Mouse (Mus musculus) liver, embryonic 11.5 days (tissue): ENCODE results near the gene Fbxw4. TPM values are rescaled to one million over a fixed set of nuclear protein-coding genes. Genes with fewer than 3 reads are reported as not detected.

Source experiments
- ATAC-seq: fragments of 200-750 bp; cut with Nextera tagmentation; replicated peaks from 2 replicates; pipeline ENCODE4 v1.8.0; 2017; ENCODE audit warnings: moderate number of reproducible peaks, mild to moderate bottlenecking, moderate TSS enrichment, moderate library complexity; ENCODE audit not compliant: low FRiP score
- DNase-seq: peaks from one replicate; pipeline ENCODE4 v3.0.0-alpha.2; 2017; ENCODE audit warnings: low spot score
- H3K27ac ChIP-seq: fragments of 300-500 bp; sonication (generic); 2 replicates; pipeline ENCODE4 v1.5.1; 2014; ENCODE audit warnings: mild to moderate bottlenecking, low read depth, low read length, control low read depth
- H3K27me3 ChIP-seq: fragments of 300-500 bp; sonication (generic); replicated peaks from 2 replicates; pipeline ENCODE4 v1.6.1; 2014; ENCODE audit warnings: low read length, mixed read lengths; ENCODE audit not compliant: control insufficient read depth, insufficient read depth
- H3K36me3 ChIP-seq: fragments of 300-500 bp; sonication (generic); 2 replicates; pipeline ENCODE4 v1.6.1; 2014; ENCODE audit warnings: mild to moderate bottlenecking, low read length, moderate library complexity, mixed read lengths; ENCODE audit not compliant: control insufficient read depth, insufficient read depth
- H3K4me1 ChIP-seq: fragments of 300-500 bp; sonication (generic); replicated peaks from 2 replicates; pipeline ENCODE4 v1.6.1; 2014; ENCODE audit warnings: low read length, mixed read lengths; ENCODE audit not compliant: control insufficient read depth, insufficient read depth
- H3K4me2 ChIP-seq: fragments of 300-500 bp; sonication (generic); 2 replicates; pipeline ENCODE4 v1.6.1; 2014; ENCODE audit warnings: mild to moderate bottlenecking, control low read depth, moderate library complexity
- H3K4me3 ChIP-seq: fragments of 300-500 bp; sonication (generic); 2 replicates; pipeline ENCODE4 v1.5.1; 2014; ENCODE audit warnings: low read depth, low read length, control low read depth
- H3K9ac ChIP-seq: fragments of 300-500 bp; sonication (generic); 2 replicates; pipeline ENCODE4 v1.6.1; 2014; ENCODE audit warnings: low read depth, low read length, control low read depth
- H3K9me3 ChIP-seq: fragments of 300-500 bp; sonication (generic); 2 replicates; pipeline ENCODE4 v1.6.1; 2016; ENCODE audit warnings: low read length, inconsistent platforms, mixed read lengths; ENCODE audit not compliant: control insufficient read depth
- WGBS: fragments of 180-500 bp; shearing (Covaris S2); extraction: QIAGEN DNeasy Blood & Tissue Kit; methylation state at CpG from one replicate; pipeline ENCODE4 v1.1.7; 2014; 5-methylcytosine and 5-hydroxymethylcytosine counted together
- polyA plus RNA-seq: library from polyadenylated mRNA; unstranded; fragments of >200 nt; fragmentation: Nextera tagmentation; extraction: Ambion mirVana; gene quantifications from 2 replicates; pipeline ENCODE4 v1.2.1, GENCODE M21; 2014

Gene Fbxw4
- polyA plus RNA-seq, 1 experiment from 2014 or later = 5.0 TPM

DNA sequence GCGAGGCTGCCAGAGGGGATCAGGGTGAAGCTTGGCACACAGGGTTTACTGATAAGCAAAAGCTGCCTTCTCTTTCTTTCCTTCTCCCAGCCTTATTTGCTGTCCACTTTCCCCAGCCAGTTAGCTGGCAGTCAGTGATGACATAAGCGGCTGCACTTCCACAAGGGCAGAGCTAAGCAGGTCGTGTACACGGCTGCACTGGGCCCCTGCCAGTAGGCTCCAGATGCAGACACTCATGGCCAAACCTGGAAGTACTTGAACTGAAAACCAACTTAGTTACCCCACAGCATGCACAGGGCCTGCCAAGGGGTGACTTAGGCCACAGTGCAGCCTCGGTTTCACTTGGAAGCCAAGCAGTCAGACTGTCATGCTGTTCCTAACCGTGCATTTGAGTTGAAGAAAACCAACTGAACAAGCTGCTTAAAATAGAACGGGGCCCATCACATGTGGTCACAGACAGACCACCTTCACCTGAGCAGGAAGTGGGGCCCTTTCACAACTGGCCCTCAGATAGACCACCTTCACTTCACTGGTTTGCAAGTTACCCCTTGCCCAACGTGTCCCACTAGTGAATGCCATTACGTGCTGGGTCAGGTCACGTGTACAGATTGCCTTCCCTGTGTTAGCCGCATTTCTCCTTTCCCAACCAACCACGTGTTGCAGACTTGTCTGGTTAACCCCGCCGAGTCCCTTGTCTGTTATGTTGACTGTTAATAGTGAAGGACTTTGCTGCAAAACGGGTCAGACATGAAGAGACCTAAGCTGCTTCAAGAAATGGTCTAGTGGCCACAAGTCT lies 129.7 kb downstream of the Fbxw4 start:
- H3K4me3 ChIP-seq = no peak overlapping the region
- H3K36me3 ChIP-seq = peaks cover 5% of the 10 kb centered on the region
- H3K9me3 ChIP-seq = no peaks in the 10 kb centered on the region
- WGBS = 72% methylated on average over 15 of the region's 15 CpGs
- no peak overlapping the region for H3K9ac ChIP-seq
- ATAC-seq = no peak
- H3K27ac ChIP-seq = 0 out of 2 replicates have a peak overlapping the region, but pooled peaks have one; percentile 16
- no peaks in the 10 kb centered on the region for H3K27me3 ChIP-seq
- no peak overlapping the region; the same call in 1 of the 2 replicates for H3K4me2 ChIP-seq
- H3K4me1 ChIP-seq = peaks cover 24% of the 10 kb centered on the region
- DNase-seq = no peak

GRCm38 (mm10) chr19:45529294-45529693 lies 130.8 kb downstream of the Fbxw4 start:
- H3K4me1 ChIP-seq = peaks cover 21% of the 10 kb centered on the region
- no peak overlapping the region for H3K27ac ChIP-seq
- no peaks in the 10 kb centered on the region for H3K9me3 ChIP-seq
- ATAC-seq (no peak), DNase-seq (no peak)
- H3K4me3 ChIP-seq = no peak overlapping the region
- H3K4me2 ChIP-seq = no peak overlapping the region
- H3K9ac ChIP-seq = no peak overlapping the region
- H3K27me3 ChIP-seq = no peaks in the 10 kb centered on the region
- WGBS = 83% methylated on average over 5 of the region's 5 CpGs
- H3K36me3 ChIP-seq = peaks cover 8% of the 10 kb centered on the region

Other genes with a start within 250 kb of the Fbxw4 start
- 15.2 TPM in 2 replicates for gene Poll, start 99.8 kb downstream of the Fbxw4 start, polyA plus RNA-seq
- gene Gm17018, start 99.7 kb downstream of the Fbxw4 start, polyA plus RNA-seq = 34.7 and 36.8 TPM in 2 replicates
- 0.32 and 0.82 TPM in 2 replicates for gene Fgf8, start 82.6 kb upstream of the Fbxw4 start, polyA plus RNA-seq
- 32.7 and 34.5 TPM in 2 replicates for gene Npm3, start 89.3 kb upstream of the Fbxw4 start, polyA plus RNA-seq
- 38.9 and 39.7 TPM in 2 replicates for gene Mgea5, start 123.5 kb upstream of the Fbxw4 start, polyA plus RNA-seq
- 1.2 and 1.8 TPM in 2 replicates for gene Kcnip2, start 155.7 kb upstream of the Fbxw4 start, polyA plus RNA-seq